Mouse (Mus musculus): ENCODE results near the gene Hnrnpdl.

Gene Hnrnpdl

GRCm38 (mm10) chr5:100005896-100006295 is 33.6 kb downstream of the Hnrnpdl start:
- DNase-seq (ENCODE audit: low read depth, low spot score) = no peak

DNA sequence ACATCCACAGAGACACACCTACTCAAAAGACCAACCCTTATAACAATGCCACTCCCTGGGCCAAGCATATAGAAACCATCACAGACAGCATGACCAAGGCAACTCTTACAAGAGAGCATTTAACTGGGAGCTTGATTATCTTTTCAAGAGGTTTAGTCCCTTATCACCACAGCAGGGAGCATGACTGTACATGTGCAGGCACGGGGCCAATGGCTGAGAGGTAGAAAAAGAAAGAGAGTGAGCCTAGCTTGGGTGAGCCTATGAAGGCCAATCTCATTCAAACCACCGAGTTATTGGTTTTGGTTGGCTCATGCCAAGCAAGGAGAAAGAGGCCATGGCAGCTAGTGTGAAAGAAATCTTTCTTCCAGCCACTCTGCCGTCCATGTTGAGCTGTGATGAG is 34.0 kb downstream of the Hnrnpdl start:
- DNase-seq (ENCODE audit: low read depth, low spot score) = no peak

- DNase-seq (ENCODE audit: low read depth, low spot score) = no peak
Observed at GRCm38 (mm10) chr5:100003895-100004294, 35.6 kb downstream of the Hnrnpdl start.

DNA sequence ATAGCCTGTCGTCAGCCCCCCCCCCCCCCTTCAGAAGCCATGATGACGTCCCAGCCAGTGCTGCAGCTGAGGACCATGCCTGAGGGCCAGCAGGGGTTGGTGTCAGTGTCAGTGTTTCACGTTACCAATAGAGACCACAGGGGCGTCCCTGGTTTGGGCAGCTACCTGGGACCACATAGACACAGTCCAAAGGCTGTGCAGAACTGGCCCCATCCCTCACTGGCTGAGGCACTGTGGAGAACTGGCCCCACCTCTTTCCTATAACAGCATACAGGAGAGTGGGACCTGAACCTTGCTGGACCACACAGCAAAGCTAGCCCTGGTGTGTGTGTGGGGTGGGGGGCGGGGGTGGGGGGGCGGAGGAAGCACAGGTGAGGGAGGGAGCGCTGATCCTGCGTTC is 39.0 kb downstream of the Hnrnpdl start:
- DNase-seq (ENCODE audit: low read depth, low spot score) = no peak

GRCm38 (mm10) chr5:100000048-100000447 is 39.4 kb downstream of the Hnrnpdl start:
- DNase-seq (ENCODE audit: low read depth, low spot score) = no peak

DNA sequence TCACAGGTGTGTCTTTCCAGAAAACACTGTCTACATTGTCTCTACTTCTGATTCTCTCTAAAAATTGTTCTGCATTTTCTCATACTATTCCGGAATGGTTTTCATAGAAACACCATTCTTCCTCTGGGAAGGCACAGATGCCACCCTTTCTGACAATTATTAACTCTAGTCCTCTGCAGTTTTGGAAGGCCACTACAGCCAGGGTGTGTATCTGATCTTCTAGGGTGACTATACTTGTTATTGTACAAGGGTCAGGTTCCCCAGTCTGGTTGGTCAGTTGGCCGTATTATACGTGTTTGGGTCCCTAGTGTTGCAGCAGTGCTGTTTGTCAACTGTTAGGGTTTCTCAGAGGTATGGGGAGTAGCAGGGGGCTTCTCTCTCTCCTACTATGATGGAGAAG is 44.8 kb downstream of the Hnrnpdl start:
- no peak for DNase-seq (ENCODE audit: low read depth, low spot score)

DNA sequence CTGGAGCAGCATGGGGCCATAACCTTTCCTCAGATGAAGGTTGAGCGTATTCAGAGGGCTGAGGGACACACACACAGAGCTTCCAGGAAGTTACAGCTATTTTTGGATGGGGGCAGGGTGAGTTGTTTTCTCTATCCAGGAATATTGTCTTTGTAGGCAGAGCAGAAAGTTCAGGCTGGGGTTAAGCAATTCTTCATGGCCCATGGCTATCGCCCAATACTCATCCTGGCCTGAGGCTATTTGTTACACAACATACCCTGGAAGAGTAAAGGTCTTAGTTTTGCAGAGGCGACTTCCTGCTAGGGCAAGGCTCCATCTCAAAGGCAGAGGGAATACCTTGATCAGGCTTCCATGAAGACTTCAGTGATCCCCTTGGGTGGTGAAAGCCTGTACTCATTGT is 45.3 kb downstream of the Hnrnpdl start:
- no peak for DNase-seq (ENCODE audit: low read depth, low spot score)
